Mouse (Mus musculus): Measurements from ENCODE around the gene Hip1. TPM values are rescaled to one million over a fixed set of nuclear protein-coding genes. Genes with fewer than 3 reads are reported as not detected.

The Hip1 gene
- polyA plus RNA-seq, 1 experiment from 2014 or later = 32.3 TPM

Small RNAs within 50 kb of the gene (microRNA-seq; reads per million reads assigned to microRNA genes)
- 1.9 reads per million for gene Mir7033

Other genes starting within 250 kb of the Hip1 start
- not detected in 2 replicates for gene Fkbp6, start 195.1 kb downstream of the Hip1 start, polyA plus RNA-seq (2015; fragmentation: Nextera tagmentation; extraction: Ambion mirVana)
- gene Trim50, start 191.8 kb downstream of the Hip1 start, polyA plus RNA-seq (2015; fragmentation: Nextera tagmentation; extraction: Ambion mirVana) = not detected in 2 replicates
- gene Nsun5, start 175.2 kb downstream of the Hip1 start, polyA plus RNA-seq (2015; fragmentation: Nextera tagmentation; extraction: Ambion mirVana) = 36.8 and 40.4 TPM in 2 replicates
- gene Pom121, start 150.6 kb downstream of the Hip1 start, polyA plus RNA-seq (2015; fragmentation: Nextera tagmentation; extraction: Ambion mirVana) = 15.3 and 16.9 TPM in 2 replicates
- not detected in 2 replicates for gene Ccl26, start 18.4 kb upstream of the Hip1 start, polyA plus RNA-seq (2015; fragmentation: Nextera tagmentation; extraction: Ambion mirVana)
- gene Ccl24, start 27.9 kb upstream of the Hip1 start, polyA plus RNA-seq (2015; fragmentation: Nextera tagmentation; extraction: Ambion mirVana) = 1.3 and 2.1 TPM in 2 replicates
- 56.3 and 66.2 TPM in 2 replicates for gene Rhbdd2, start 87.5 kb upstream of the Hip1 start, polyA plus RNA-seq (2015; fragmentation: Nextera tagmentation; extraction: Ambion mirVana)
- gene Por, start 124.9 kb upstream of the Hip1 start, polyA plus RNA-seq (2015; fragmentation: Nextera tagmentation; extraction: Ambion mirVana) = 102 and 121 TPM in 2 replicates
- gene Tmem120a, start 199.3 kb upstream of the Hip1 start, polyA plus RNA-seq (2015; fragmentation: Nextera tagmentation; extraction: Ambion mirVana) = 67.0 and 69.7 TPM in 2 replicates
- gene Styxl1, start 233.3 kb upstream of the Hip1 start, polyA plus RNA-seq (2015; fragmentation: Nextera tagmentation; extraction: Ambion mirVana) = 0.26 and 0.41 TPM in 2 replicates
- gene Mdh2, start 233.4 kb upstream of the Hip1 start, polyA plus RNA-seq (2015; fragmentation: Nextera tagmentation; extraction: Ambion mirVana) = 558 and 564 TPM in 2 replicates

All from forebrain, embryonic 13.5 days (tissue).